Mouse (Mus musculus) retina, adult 2 months (tissue): ENCODE results near the gene Hnrnpk.
"Not testable (repeated sequence)": the region's sequence is repeated elsewhere in the genome, so short reads cannot be mapped to it uniquely, and the experiment has no call there.

Experiments used
- DNase-seq: peaks from one replicate; pipeline ENCODE4 v3.0.0-alpha.2; 2012; ENCODE audit warnings: low read depth, low spot score

Gene Hnrnpk

DNA sequence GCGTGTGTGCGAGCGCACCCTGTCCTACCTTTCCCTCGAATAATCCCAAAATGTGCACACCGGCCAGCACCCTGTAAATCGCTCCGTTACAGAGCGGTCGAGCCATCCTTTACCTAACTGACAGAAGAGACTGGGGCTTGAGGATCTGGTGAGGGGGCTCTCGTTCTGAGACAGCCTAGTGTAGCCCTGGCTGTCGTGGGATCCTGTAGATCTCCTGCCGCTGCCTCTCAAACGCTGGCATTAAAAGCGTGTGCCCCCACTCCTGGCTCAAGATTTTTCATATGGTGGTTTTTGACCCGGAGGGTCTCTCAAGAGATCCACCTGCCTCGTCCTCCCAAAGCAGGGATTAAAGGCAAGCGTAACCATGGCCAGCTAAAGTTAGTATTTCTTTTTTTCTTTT, at the start of gene Hnrnpk:
Gene Hnrnpk, minus strand, starts transcription at position 101 of the 400 bp plus-strand sequence.
- not testable (repeated sequence) for DNase-seq

DNA sequence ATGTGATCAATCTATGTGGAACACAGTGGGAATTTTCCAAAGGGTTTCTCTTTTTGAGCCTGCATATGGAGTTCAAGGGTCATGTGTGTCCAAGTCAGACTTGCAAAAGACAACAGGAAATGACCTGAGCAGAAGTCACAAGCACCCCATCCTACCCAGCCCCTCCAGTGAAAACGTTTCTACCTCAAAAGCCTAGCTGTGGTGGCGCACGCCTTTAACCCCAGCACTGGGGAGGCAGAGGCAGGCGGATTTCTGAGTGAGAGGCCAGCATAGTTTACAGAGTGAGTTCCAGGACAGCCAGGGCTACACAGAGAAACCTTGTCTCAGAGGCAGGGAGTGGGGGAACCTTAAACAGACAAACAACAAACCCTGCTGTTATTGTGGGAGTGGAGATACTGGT, 49.1 kb upstream of the Hnrnpk start:
- no peak for DNase-seq

DNA sequence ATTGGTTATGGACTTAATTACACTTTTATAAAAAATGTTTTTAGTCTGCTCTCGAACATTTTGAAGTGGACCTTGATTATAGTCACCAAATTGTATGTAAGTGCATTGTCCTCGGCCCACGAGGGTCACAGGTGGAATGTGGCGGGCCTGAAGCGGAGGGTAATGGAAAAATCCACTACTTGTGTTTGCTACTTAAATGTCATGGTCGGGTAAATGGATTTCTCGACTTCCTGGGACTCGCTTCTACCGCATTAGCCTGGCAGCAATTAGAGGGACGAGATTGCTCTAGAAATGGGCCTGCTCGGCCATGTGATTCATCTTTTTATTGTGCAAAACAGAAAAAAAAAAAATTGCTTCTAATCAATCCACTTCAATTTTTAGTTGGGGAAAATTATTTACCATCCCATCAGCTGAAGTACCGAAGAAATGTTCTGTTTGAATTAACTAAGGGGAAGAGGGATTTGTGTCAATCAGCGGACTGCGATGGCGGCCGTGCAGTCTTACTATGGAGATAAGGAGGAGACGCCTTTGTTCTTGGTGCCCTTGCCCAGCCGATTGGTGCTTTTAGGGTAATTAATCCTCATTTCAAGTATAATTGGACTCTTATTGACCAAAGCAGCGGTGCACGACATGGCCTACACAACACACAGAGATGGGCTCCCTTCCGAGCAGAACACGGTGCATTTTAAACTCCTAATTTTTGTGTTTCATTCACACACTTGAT, 47.5 kb upstream of the Hnrnpk start:
- DNase-seq = no peak

DNA sequence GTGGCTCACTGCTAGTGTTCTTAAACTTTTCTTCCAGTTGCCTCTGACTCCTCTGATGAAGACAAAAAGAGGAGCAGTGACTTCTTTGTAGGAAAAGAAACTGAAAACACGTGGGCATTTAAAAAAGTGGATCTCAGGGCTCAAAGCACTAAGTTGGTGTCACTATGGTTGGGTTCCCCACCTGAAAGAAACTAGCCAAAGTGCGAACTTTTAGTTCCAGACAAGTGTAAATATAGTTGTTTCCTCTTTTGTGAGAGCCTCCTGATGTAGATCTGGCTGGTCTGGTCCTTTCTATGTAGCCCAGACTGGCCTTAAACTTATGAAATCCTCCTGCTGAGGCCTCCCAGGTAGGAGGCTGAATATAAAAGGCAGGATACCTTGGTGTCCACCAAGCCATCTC, 43.4 kb upstream of the Hnrnpk start:
- no peak for DNase-seq

DNA sequence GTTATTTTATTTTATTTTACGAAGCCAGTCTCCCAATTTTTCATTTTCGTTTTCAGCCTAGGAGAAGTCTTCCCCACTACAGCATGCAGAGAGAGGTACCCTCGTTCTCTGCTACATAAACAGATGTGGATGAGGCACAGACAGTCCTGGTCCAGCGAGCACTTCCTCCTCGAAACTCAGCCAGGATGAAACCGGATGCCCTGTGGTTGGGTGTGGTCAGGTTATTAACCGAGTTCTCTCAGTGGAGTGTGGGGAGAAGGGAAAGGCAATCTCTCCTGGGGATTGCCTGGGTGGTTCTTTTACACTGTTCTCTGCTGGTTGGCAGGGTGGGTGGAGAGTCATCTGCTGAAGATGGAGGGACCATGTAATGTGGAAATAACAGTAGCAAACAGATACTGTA, 40.6 kb upstream of the Hnrnpk start:
- DNase-seq = no peak

DNA sequence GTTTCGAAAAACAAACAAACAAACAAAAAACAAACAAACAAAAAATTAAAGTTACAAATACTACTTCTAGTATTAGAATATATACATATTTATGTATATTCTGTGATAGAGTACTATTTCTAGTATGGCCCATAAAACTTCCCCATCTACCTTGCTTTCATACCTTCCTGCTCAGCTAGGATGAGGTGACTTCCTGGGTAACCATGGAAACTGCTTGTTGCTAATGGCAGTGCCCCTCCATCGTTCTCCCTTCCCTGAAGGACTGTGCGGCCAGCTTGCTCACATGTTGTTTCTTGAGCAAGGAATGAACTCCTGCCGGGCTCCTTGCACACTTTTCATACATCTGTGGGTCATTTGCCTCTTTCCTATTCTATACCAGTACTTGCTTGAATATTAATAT, 40.2 kb upstream of the Hnrnpk start:
- no peak for DNase-seq

DNA sequence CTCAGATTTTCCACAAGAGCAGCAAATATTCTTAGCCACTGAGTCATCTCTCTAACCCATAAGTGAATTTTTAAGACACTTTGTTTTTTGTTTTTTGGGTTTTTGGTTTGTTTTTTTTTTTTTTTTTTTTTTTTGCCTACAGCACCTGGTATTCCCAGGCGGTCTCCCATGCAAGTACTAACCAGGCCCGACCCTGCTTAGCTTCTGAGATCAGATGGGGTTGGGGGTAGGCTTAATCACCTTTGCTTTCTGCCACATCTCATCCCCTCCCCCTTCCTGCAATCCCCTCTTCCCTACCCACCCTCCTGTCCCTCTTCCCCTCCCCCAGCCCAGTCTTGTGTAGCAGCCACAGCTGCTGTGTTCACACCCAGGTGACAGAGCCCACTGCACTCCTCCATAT, 36.6 kb upstream of the Hnrnpk start:
- DNase-seq = no peak

DNA sequence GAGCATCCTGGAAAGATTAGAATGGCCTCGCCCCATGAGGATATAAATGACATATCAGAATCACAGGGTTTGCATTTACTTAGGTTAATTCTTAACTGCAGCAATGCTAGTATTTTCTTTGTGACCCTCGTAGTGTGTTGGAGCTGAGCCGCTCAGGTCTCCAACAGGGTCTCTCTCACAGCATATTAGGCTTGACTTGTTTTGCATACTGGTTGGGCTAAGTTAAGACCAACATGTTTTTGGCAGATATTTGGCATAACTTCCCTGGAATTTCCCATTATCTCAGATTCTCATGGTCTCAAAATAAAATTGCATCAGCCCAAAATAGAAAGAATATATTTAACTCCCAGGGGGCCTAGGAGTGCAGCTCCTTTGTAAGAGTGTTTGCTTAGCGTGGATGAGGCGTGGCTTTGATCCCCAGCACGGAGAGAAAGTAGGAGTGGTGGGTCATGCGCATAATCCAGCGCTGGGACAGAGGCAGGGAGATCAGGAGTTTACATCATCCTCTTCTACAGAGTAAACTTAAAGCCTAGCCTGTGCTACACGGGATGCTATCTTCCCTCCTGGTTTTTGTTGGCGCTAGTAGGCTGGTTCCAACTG, 20.0 kb upstream of the Hnrnpk start:
- DNase-seq = no peak

DNA sequence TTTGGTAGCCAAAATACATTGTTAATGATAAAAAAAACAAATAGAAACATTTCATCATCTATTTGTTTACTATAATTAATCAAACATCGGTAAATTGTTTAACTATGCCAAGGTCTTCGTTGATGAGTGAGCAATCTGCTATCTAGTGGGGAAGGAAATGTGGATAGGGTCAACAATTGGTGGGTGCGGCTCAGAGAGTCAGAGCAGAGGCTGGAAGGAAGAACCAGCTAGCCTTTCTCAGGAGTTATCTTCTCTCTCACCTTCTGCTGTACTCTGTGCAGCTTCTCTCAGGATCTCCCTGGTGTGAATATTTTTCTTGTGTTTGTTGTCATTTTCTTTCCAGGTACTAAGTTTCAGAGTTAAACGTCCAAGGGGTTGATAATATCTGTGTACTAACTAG, 19.1 kb upstream of the Hnrnpk start:
- no peak for DNase-seq

DNA sequence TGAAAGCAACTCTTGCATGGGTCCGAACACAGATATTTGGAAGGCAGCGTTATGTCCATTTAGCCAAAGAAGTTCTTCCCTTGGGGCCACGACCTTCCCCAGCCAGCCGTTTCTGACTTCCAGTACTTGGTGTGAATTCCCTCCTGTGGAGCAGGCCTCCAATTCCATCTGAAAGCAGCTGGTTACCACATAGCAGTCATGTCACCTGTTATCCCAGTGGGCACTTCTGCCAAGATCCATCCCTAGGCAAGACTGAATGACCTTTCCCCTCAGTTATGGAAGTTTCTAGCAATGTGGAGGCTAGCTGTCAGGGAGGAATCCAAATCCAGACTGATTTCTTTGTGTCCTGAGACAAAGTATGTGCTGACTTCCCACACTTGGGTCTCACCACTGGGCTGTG, 17.9 kb upstream of the Hnrnpk start:
- DNase-seq = no peak

DNA sequence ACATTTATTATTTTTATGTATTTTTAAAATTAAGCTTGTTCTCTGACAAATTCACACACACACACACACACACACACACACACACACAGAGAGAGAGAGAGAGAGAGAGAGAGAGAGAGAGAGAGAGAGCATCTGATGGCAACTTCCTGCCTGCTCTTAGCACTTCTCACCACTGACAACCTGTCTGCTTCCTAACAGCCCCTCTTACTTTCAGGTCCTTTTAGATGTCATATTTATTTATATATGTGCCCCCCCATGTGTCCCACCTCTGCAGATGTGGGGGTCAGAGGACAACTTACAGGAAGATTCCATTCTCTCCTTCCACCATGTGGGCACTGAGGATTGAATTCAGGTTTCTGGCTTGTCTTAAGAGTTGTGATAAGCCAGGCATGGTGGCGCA, 16.1 kb upstream of the Hnrnpk start:
- DNase-seq = no peak

DNA sequence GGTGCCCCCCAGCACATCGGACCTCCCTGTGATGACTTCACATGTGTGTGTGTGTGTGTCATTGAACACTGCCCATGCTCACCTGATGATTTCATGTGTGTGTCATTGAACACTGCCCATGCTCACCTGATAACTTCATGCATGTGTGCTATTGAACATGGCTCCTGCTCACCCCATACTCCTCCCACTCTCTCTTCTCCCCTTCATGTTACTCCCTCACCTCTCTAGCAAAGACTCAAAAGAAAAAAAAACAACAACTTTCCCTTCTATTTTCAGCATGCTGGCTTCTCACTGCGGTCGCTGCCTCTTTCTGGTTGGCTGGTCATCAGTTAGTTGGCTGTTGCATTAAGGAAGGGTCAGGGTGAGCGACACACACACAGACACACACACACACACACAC, 15.5 kb upstream of the Hnrnpk start:
- no peak for DNase-seq

DNA sequence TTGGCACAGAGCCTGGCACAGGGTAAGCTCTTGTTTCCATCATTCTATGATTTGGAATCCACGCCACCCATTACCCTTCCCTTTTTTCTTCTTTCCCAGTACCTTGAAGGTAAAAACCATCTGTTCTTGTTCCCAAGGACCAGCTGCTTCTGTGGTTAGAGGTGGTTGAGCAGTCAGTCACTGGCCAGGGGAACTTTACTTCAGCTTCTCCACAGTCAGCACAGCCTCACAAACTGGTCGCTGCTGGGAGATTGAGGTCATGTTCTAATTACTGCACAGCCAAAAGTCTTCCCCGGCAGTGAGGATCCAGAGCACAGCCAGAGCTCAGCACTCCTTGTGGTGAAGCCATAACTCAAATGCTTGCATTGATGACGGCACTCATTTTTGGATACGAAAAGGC, 12.7 kb upstream of the Hnrnpk start:
- no peak for DNase-seq

DNA sequence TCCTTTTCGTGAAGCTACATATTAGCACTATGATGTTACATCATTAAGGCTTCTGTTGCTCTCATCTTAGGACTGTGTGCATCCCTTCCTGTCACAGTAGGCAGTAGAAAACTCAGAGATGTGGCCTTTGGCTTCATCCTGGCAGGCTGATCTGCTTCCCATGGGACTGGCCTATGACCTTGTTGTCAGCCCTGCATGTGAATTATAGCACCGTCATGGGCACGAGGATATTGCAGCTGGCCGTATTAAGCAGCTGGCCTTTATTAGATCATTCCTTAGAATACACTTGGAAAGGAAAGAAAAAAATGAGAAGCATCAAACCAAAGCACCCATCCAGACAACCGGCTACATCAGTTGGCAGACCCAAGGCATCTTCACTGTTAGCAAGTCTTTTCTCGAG, 12.2 kb upstream of the Hnrnpk start:
- DNase-seq = no peak

DNA sequence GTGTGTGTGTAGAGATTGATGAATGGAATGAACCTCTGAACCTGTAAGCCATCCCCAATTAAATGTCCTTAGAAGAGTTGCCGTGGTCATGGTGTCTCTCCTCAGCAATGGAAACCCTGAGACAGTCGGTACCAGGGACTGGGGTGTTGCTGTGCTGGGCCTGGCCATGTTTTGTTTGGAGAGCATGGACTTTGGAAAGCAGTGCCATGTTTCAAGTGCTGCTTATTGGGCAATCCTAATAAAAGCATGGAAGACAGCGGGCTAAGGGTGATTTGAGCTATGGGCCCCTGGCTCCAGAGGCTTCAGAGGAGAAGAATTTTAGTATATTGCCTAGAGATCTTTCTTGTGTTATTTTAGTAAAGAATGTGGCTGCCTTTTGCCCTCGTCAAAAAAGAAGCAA, 7.9 kb upstream of the Hnrnpk start:
- DNase-seq = no peak

DNA sequence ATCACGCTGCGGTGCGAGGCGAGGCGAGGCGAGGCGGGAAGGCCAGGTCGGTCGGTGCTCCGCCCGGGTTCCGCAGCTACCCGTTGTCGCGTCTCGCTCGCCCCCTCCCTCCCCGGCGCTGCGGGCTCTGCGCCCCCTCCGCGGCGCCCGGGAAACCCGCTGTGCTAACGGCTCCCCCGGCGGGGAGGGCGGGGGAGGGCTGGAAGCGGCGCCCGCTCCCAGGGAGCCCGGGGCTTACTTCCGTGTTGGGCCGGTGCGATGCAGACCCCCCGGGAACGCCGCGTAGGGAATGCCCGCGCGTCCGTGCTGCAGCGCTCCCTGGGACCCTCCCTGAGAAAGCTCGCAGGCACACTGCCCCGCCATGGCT, 416 bp downstream of the Hnrnpk start:
- no peak for DNase-seq

DNA sequence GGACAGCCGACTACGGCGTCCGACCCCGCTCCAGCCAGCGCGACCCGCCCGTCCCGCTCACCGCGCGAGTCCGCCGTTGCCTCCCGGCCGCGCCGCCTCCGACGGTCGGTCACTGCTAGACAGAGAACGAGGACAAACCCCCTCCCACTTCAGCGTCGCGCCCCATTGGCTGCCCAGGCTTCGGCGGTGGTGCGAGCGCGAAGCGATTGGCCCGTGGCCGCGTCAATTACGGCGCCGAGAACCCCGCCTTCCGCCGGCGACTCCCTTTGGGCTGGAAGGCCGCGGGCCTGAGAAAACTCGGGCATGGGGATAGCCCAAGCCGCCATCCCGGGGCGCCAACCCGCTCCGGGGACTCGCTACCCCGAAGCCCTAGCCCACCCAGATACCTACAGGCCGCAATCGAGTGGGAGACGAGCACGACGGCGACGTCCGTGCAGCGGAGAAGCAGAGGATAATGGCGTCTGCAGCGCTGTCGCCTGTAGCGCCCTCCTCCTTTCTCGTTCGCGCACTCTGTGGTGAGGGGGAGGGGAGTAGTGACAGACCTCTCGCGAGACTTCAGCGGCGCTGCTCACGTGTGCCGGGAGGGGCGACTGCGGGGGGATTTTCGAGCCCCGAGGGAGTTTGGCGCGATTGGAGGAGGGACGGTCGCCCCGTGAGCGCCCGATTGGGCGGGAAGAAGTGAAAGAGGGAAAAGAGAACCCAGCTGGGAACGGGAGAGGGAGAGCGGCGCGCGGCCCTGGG, 970 bp downstream of the Hnrnpk start, which contains the start of gene Rmi1:
Gene Rmi1, plus strand, starts transcription at position 246 of the 741 bp plus-strand sequence.
- DNase-seq = peak; percentile 97

DNA sequence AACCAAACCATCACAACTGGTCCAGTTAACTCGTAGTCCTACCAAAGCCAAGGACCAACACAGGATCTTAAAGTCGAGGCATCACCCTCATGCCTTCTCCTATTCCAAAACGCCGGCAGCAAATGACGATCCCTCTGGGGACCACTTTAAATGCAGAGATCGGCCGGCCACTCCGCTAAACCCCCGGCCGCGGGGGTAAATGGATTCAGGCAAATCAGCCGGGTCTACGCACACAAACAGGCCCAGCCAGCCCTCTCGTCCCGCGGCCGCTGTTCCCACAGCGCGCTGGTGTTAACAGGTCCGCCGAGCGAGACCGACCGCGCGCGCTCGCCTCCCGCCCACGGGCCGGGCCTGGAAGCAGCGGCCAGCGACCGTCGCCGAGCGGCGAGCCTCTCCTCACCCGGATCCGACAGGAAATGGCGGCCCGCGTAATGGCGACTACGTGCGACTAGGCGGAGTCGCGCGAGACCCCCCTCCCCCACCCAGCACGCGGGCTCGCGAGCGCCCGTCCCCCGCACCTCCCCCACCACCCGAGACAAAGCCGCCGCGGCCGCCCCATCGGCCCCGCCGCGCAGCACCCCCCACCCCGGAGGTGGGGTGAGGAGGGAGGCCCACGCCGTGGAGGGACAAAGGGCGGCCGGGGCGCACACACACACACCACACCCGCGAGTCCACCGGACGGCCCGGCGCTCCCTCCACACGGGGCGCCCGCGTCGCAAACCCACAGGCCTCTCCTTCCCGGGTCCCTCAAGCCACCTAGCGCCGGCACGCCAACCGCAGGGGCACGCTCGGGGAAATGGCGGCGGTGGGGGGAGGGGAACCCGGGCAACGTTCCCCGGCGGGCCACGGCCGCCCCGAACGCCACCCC, 1.8 kb downstream of the Hnrnpk start:
- peak; percentile 61 for DNase-seq

DNA sequence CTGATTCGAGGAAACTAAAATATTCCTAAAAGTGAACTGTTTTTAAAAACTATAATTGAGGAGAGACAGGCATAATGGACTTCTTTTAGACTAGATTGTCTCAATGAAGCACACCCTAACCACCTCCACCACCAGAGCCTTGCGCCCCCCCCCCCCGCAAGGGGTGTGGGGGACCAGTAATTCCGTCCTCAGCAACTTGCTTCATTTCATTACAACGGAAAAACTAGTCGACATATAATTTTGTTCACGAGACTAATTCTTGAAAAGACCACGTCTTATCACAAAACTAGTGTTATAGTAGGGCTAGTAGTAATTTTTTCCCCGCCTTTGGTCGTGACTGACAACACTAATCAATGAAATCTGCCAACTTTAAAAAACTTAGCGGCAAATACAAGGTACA, 2.6 kb downstream of the Hnrnpk start:
- DNase-seq = no peak

DNA sequence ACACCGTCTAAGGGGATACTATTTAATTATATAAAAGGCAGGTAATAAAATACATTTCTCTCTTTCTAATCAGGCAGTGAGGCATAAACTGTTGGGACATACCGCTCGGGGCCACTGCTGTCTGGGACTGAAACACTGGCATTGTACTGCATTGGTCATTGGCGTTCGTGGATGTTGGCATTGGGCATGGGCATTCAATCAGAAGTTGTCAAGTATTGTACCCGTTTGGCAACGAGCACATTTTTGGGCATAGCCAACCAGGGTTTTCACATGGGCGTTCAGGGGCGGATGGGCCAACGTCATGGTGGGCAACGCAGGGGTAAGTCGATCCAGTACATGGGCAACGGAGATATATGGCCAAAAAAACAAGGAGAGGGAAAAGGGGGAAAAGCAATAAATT, 5.5 kb downstream of the Hnrnpk start:
- DNase-seq = no peak

DNA sequence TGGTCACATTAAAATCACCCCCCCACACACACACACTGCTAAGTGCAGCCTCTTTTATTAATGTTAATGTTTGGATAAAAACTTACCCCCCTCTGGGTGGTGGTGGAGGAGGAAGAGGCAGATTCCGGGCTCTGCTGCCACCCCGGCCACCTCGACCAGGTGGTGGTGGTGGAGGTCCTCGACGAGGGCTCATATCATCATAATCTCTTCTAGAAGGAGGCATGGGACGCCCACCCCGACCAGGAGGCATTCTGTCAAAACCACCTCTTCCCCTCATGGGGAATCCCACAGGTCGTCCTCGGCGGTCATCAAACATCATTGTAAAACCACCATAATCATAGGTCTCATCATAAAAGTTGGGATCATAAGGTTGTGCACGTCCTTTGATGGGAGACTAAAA, 8.8 kb downstream of the Hnrnpk start:
- not testable (repeated sequence) for DNase-seq

DNA sequence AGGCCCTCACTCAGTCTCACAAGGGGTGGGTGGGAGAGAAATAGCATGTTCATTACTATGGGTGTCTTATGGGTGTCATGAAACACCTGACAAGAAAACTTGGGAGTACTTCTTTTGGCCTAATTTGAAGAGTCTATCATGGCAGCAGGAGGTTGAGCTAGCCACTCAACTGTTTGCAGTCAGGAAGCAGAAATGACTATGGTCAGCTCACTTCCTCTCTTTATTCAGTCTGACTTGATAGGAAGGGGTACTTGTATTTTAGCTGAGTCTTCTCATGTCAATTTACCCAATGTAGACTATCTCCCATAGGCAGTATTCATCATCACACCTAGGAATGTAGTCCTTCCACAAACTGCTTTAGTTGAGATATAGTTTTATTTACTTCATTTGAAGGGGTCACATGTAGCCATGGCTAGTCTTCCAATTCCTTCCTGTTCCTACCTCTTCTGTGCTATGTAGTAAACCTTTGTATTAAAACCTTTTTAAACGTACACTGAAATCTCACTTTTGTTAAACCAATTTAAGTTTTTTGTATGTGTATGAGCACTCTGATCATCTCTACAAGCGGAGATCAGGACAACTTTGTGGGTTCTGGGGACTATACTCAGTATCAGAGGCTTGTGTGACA, 13.7 kb downstream of the Hnrnpk start:
- DNase-seq = no peak
